In the genomic region with DNA sequence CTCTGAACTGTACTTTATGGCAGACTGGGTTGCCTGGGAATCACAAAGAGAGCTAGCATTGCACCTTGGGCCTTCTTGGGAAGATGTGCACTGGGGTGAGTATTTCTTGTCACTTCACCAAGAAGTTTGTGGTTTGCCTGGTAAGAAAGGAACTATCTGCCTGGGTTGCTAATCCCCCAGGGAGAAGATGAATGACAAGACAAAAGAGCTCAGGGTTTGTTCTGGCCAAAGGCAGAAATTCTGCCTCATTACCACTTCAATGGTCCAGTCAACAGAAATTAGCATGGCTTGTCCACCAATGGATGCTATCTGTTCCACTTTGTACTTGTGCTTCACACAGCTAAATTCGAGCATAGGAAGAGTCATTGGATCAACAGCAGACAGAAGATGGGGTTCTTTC, we compare ENCODE assay signal across 23 mouse cellular contexts.
A peak's percentile ranks its signal among the peaks of the same experiment; 100 is the strongest.
DNase-seq lines count a peak whose midpoint lies in the region; ATAC-seq lines count a peak whose summit lies in the region.
"Had no signal": no experiment of that assay in that cellular context is flagged by ENCODE, and none has a peak within 500 bp of the region (broad histone marks: within the 10 kb centered on the region; RNA-seq: fewer than 3 reads in every experiment).

No protein-coding gene starts in this region.

- H3K4me3 ChIP-seq in forebrain, embryonic 13.5 days = no peak overlapping the region
- no peak overlapping the region for H3K4me3 ChIP-seq in forebrain, embryonic 12.5 days (replicated peaks)
- no peak overlapping the region for H3K4me3 ChIP-seq in hindbrain, embryonic 11.5 days (ENCODE audit: low read depth, low read length)
- H3K4me3 ChIP-seq in midbrain, embryonic 14.5 days (replicated peaks; ENCODE audit: low read depth, low read length) = no peak overlapping the region
- H3K4me3 ChIP-seq: embryonic facial prominence, embryonic 13.5 days; left cerebral cortex, adult 2 months; limb, embryonic 12.5 days; megakaryocyte, embryonic 14.5 days had no signal

- no peak overlapping the region for H3K4me2 ChIP-seq in forebrain, embryonic 13.5 days
- no peak overlapping the region for H3K4me2 ChIP-seq in forebrain, embryonic 12.5 days
- H3K4me2 ChIP-seq in hindbrain, embryonic 11.5 days (replicated peaks; ENCODE audit: low read depth, low read length) = no peak overlapping the region
- H3K4me2 ChIP-seq in midbrain, embryonic 14.5 days (ENCODE audit: low read length) = no peak overlapping the region
- H3K4me2 ChIP-seq: embryonic facial prominence, embryonic 13.5 days; limb, embryonic 12.5 days had no signal

- H3K9me3 ChIP-seq in forebrain, embryonic 13.5 days (replicated peaks) = no peaks in the 10 kb centered on the region
- H3K9me3 ChIP-seq in forebrain, embryonic 12.5 days = no peaks in the 10 kb centered on the region
- H3K9me3 ChIP-seq in hindbrain, embryonic 11.5 days (ENCODE audit: control insufficient read depth, low read length) = no peaks in the 10 kb centered on the region
- H3K9me3 ChIP-seq in midbrain, embryonic 14.5 days (ENCODE audit: control insufficient read depth, low read length) = no peaks in the 10 kb centered on the region
- H3K9me3 ChIP-seq: embryonic facial prominence, embryonic 13.5 days; limb, embryonic 12.5 days had no signal

- H3K9ac ChIP-seq in forebrain, embryonic 13.5 days = no peak overlapping the region
- no peak overlapping the region for H3K9ac ChIP-seq in forebrain, embryonic 12.5 days
- no peak overlapping the region for H3K9ac ChIP-seq in hindbrain, embryonic 11.5 days (ENCODE audit: low read depth, low read length)
- H3K9ac ChIP-seq in midbrain, embryonic 14.5 days (replicated peaks; ENCODE audit: low read length) = no peak overlapping the region
- H3K9ac ChIP-seq: embryonic facial prominence, embryonic 13.5 days; limb, embryonic 12.5 days; liver, embryonic 14.5 days had no signal

- 0 out of 2 replicates have a peak overlapping the region, but pooled peaks have one; percentile 20 for H3K27ac ChIP-seq in forebrain, embryonic 13.5 days
- no peak overlapping the region for H3K27ac ChIP-seq in forebrain, embryonic 12.5 days
- no peak overlapping the region for H3K27ac ChIP-seq in hindbrain, embryonic 11.5 days (ENCODE audit: low read depth, low read length)
- H3K27ac ChIP-seq in midbrain, embryonic 14.5 days (replicated peaks; ENCODE audit: low read depth, low read length) = no peak overlapping the region; the same call in 1 of the 2 replicates
- H3K27ac ChIP-seq: embryonic facial prominence, embryonic 13.5 days; left cerebral cortex, adult 2 months; limb, embryonic 12.5 days; liver, embryonic 14.5 days had no signal

- no peak for ATAC-seq in forebrain, embryonic 13.5 days
- no peak for ATAC-seq in forebrain, embryonic 12.5 days (ENCODE audit: low FRiP score)
- ATAC-seq in hindbrain, embryonic 11.5 days (ENCODE audit: low FRiP score) = peak; percentile 80
- peak; percentile 60 for ATAC-seq in midbrain, embryonic 14.5 days (ENCODE audit: low FRiP score, low TSS enrichment)
- no peak for ATAC-seq in granulocyte monocyte progenitor cell, adult 5-6 weeks (replicated peaks; ENCODE audit: poor library complexity, severe bottlenecking)
- ATAC-seq in monocyte, adult 5-6 weeks (replicated peaks; ENCODE audit: insufficient number of reproducible peaks, low FRiP score, low TSS enrichment, poor library complexity, severe bottlenecking) = no peak
- ATAC-seq: activated CD4-positive, CD25-positive, alpha-beta regulatory T cell, adult 4 months; forebrain, embryonic 14.5 days; lung, postnatal 0 days had no signal

- WGBS in forebrain, embryonic 13.5 days = 25% methylated on average over 1 of the region's 1 CpGs
- WGBS in forebrain, embryonic 12.5 days = 19% methylated on average over 1 of the region's 1 CpGs
- 22% methylated on average over 1 of the region's 1 CpGs for WGBS in hindbrain, embryonic 11.5 days
- 8% methylated on average over 1 of the region's 1 CpGs for WGBS in midbrain, embryonic 14.5 days

- H3K27me3 ChIP-seq in forebrain, embryonic 13.5 days = no peaks in the 10 kb centered on the region
- H3K27me3 ChIP-seq in forebrain, embryonic 12.5 days = no peaks in the 10 kb centered on the region
- H3K27me3 ChIP-seq in hindbrain, embryonic 11.5 days (ENCODE audit: control insufficient read depth, insufficient read depth, low read length) = no peaks in the 10 kb centered on the region
- H3K27me3 ChIP-seq in midbrain, embryonic 14.5 days (ENCODE audit: control insufficient read depth, insufficient read depth, low read length) = no peaks in the 10 kb centered on the region; the same call in 1 of the 2 replicates
- H3K27me3 ChIP-seq: embryonic facial prominence, embryonic 13.5 days; limb, embryonic 12.5 days; megakaryocyte, embryonic 14.5 days had no signal

- no peaks in the 10 kb centered on the region for H3K36me3 ChIP-seq in forebrain, embryonic 13.5 days (ENCODE audit: poor library complexity, severe bottlenecking)
- no peaks in the 10 kb centered on the region for H3K36me3 ChIP-seq in forebrain, embryonic 12.5 days (replicated peaks)
- no peaks in the 10 kb centered on the region for H3K36me3 ChIP-seq in hindbrain, embryonic 11.5 days (ENCODE audit: control insufficient read depth, insufficient read depth, low read length)
- H3K36me3 ChIP-seq in midbrain, embryonic 14.5 days (ENCODE audit: control insufficient read depth, insufficient read depth, low read length) = no peaks in the 10 kb centered on the region
- H3K36me3 ChIP-seq: embryonic facial prominence, embryonic 13.5 days; G1E; limb, embryonic 12.5 days had no signal

- peak; percentile 78 for DNase-seq in Muller cell, postnatal 12 days (ENCODE audit: inconsistent ontology term)
- DNase-seq in hindbrain, embryonic 11.5 days (ENCODE audit: low spot score) = peak; percentile 43
- DNase-seq in midbrain, embryonic 14.5 days = peak; percentile 61
- no peak for DNase-seq in thymus, postnatal 0 days (ENCODE audit: low spot score)
- DNase-seq: adrenal gland, postnatal 25 days; cerebellum, postnatal 14 days; heart, adult 18-20 months; kidney, adult 8-10 months; spleen, adult 18-20 months; thymus, postnatal 25 days had no signal

- peaks cover 11% of the 10 kb centered on the region for H3K4me1 ChIP-seq in forebrain, embryonic 13.5 days
- peaks cover 10% of the 10 kb centered on the region for H3K4me1 ChIP-seq in forebrain, embryonic 12.5 days
- H3K4me1 ChIP-seq in hindbrain, embryonic 11.5 days (replicated peaks; ENCODE audit: control insufficient read depth, insufficient read depth, low read length) = no peaks in the 10 kb centered on the region
- H3K4me1 ChIP-seq in midbrain, embryonic 14.5 days (ENCODE audit: control insufficient read depth, insufficient read depth, low read length) = peaks cover 7% of the 10 kb centered on the region
- H3K4me1 ChIP-seq: embryonic facial prominence, embryonic 13.5 days; limb, embryonic 12.5 days; megakaryocyte, embryonic 14.5 days had no signal

Comparison
In these comparisons a context has a peak if more than half of its experiments do, and no peak if none do; other contexts are left out.
1. ATAC-seq: peak in hindbrain, embryonic 11.5 days (single experiment) and midbrain, embryonic 14.5 days (single experiment); none in forebrain, embryonic 13.5 days (single experiment), forebrain, embryonic 12.5 days (single experiment), granulocyte monocyte progenitor cell, adult 5-6 weeks (single experiment) and monocyte, adult 5-6 weeks (single experiment).